Mouse (Mus musculus) Patski (cell line): ENCODE measurements around the gene Alox5ap. TPM values are rescaled to one million over a fixed set of nuclear protein-coding genes. Genes with fewer than 3 reads are reported as not detected.
A peak's percentile ranks its signal among the peaks of the same experiment; 100 is the strongest.

Experiments used
- ATAC-seq: fragments of 100-300 bp; one replicate; pipeline ENCODE4 v1.8.0; 2021
- CTCF ChIA-PET: fragments of 350-600 bp; sonication (Branson Sonifier 250); formaldehyde crosslinking; loops from one replicate; lab custom pipeline; 2022; ENCODE audit warnings: inconsistent platforms; lab: Charles Lee
- POLR2A ChIA-PET: fragments of 350-600 bp; sonication (Branson Sonifier 250); formaldehyde crosslinking; loops from one replicate; lab custom pipeline; 2022; ENCODE audit warnings: antibody characterized with exemption, inconsistent platforms; lab: Charles Lee
- DNase-seq: peaks from one replicate; pipeline ENCODE4 v3.0.0-alpha.2; 2011; ENCODE audit warnings: low read depth, low spot score
- H3K27me3 ChIP-seq: fragments of 371-371 bp; one replicate; pipeline ENCODE4 v1.5.1; 2021
- CTCF ChIP-seq: fragments of 100-300 bp; IDR thresholded peaks from one replicate; pipeline ENCODE4 v1.5.1; 2021
- in situ Hi-C: fragments of 300-500 bp; cut with MboI; formaldehyde crosslinking; loops from 3 replicates; pipeline ENCODE4 v1.11.1; 2018; ENCODE audit warnings: low pct_unique_long_range_greater_than_20kb, mixed read lengths
- polyA plus RNA-seq: library from polyadenylated mRNA; unstranded; gene quantifications from one replicate; pipeline ENCODE4 v1.2.3, GENCODE M21; 2021

Alox5ap gene
- 0.64 TPM for polyA plus RNA-seq

DNA sequence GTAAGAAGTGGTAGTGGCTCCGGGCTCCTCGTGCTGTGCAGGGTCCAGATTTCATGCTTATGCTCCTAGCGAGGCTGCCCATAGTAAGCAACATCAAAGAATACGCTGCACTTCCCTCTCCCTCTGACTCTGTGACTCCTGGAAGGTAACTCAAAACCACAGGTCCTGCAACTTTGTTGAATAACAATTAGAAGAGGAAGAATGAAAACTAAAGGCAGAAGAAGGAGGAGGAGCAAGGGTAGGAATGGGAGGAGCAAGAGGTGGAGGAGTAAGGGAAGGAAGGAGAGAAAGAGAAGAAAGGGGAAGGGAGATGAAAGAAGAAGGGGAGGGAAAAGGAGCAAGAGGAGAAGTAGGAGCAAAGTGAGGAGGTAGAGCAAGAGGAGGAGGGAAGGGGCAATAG, at the start of gene Alox5ap:
Gene Alox5ap, plus strand, starts transcription at position 363 of the 400 bp plus-strand sequence.
- CTCF ChIA-PET: no interaction called here
- DNase-seq (no peak), ATAC-seq (no peak)
- no peaks in the 10 kb centered on the region for H3K27me3 ChIP-seq
- POLR2A ChIA-PET: no interaction called here
- no peak for TF ChIP-seq CTCF
- in situ Hi-C loops: no loop called here

DNA sequence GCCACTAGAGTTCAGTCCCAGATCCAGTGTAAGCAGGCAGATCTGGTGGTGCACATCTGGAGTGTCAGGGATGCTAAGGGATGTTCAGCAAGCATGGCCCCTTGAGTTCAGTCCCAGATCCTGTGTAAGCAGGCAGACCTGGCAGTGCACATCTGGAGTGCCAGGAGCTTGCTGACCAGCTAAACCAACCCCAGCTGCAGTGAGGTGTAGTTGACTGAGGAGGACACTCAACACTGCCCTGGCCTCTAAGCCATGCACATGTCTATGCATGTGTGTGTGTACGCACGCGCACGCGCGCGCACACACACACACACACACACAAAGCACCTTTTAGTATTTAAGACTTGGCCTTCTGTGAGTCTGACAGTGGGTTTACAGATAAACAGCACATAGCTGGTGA, 49.0 kb upstream of the Alox5ap start:
- ChIA-PET POLR2A (no interaction called here), CTCF (no interaction called here)
- TF ChIP-seq CTCF: no peak
- in situ Hi-C loops: no loop called here
- no peaks in the 10 kb centered on the region for H3K27me3 ChIP-seq
- ATAC-seq: no peak
- DNase-seq: no peak

GRCm38 (mm10) chr5:149217524-149218357, 46.8 kb upstream of the Alox5ap start:
- in situ Hi-C loops: no loop called here
- ChIA-PET POLR2A (no interaction called here), CTCF (interaction anchor here (1.3 to 1.5 kb wide), 4 partner anchors 11 to 15 kb away, joined by 3 to 5 read pairs (median 4); no protein-coding TSS in a partner anchor)
- ATAC-seq (no peak), DNase-seq (no peak)
- TF ChIP-seq CTCF: no peak
- no peaks in the 10 kb centered on the region for H3K27me3 ChIP-seq

DNA sequence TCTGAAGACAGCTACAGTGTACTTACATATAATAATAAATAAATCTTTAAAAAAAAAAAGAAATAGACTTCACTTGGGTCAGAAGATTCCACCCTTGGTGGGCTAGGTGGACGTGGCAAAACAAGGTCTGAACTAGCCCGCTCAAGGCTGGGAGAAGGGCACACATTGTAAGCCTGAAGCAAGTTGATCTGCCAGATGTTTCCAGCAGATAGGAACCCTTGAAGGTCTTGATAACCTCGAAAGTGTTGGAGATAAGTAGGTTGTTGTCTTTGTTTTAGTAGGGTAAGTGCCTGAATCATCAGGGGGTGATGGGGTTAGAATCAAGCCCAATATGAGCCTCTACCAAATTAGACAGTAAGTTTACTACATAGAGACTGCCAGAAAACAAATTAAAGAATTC, 45.1 kb upstream of the Alox5ap start:
- no peak for DNase-seq
- no peak for ATAC-seq
- H3K27me3 ChIP-seq: no peaks in the 10 kb centered on the region
- no peak for TF ChIP-seq CTCF
- POLR2A ChIA-PET: no interaction called here
- CTCF ChIA-PET: interaction anchor here (2.2 kb wide), 1 partner anchor 11 kb away, joined by 5 read pairs; no protein-coding TSS in a partner anchor
- in situ Hi-C loops: no loop called here

GRCm38 (mm10) chr5:149221355-149221754, 43.2 kb upstream of the Alox5ap start:
- TF ChIP-seq CTCF: no peak
- ATAC-seq: no peak
- DNase-seq: no peak
- H3K27me3 ChIP-seq: no peaks in the 10 kb centered on the region
- in situ Hi-C loops: no loop called here
- ChIA-PET CTCF (interaction anchor here (2.2 kb wide), 1 partner anchor 13 kb away, joined by 5 read pairs; no protein-coding TSS in a partner anchor), POLR2A (no interaction called here)

DNA sequence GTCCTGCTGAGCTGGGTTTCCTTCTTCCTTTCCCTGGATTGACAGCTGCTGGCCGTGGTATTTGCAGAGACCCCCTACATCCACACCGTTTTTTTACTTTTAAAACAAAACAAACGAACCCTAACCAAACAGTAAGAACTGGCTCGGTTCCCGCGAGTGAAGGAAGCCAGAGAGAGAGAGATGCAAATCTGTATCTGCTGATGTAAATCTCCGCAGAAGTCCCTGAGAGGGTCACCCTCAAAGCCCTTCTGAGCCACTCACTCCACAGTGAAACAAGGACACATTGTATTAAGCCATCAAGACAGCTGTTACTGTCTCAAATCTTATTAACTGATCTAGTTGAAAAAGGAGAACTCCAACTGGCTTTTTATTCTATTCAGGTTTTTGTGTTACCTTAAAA, 39.9 kb upstream of the Alox5ap start:
- no peak for ATAC-seq
- DNase-seq: no peak
- TF ChIP-seq CTCF: no peak
- in situ Hi-C loops: no loop called here
- POLR2A ChIA-PET: no interaction called here
- no peaks in the 10 kb centered on the region for H3K27me3 ChIP-seq
- CTCF ChIA-PET: interaction anchor here (2.7 kb wide), 1 partner anchor 11 kb away, joined by 8 read pairs; no protein-coding TSS in a partner anchor

GRCm38 (mm10) chr5:149228700-149229618, 35.6 kb upstream of the Alox5ap start:
- CTCF ChIA-PET: interaction anchor here (1.7 kb wide), 1 partner anchor 17 kb away, joined by 7 read pairs; no protein-coding TSS in a partner anchor
- no peaks in the 10 kb centered on the region for H3K27me3 ChIP-seq
- ATAC-seq (peak; percentile 99), DNase-seq (peak; percentile 70)
- POLR2A ChIA-PET: interaction anchor here (0.6 to 1.1 kb wide), 2 partner anchors 47 to 523 kb away, joined by 3 to 4 read pairs; no protein-coding TSS in a partner anchor
- in situ Hi-C loops: no loop called here
- TF ChIP-seq CTCF: no peak

- CTCF ChIA-PET: no interaction called here
- TF ChIP-seq CTCF: no peak
- ATAC-seq: no peak
Observed at GRCm38 (mm10) chr5:149229619-149230339, 34.8 kb upstream of the Alox5ap start.

GRCm38 (mm10) chr5:149235002-149235401, 29.6 kb upstream of the Alox5ap start:
- no peaks in the 10 kb centered on the region for H3K27me3 ChIP-seq
- in situ Hi-C loops: no loop called here
- ChIA-PET POLR2A (no interaction called here), CTCF (no interaction called here)
- DNase-seq (no peak), ATAC-seq (no peak)
- TF ChIP-seq CTCF: no peak

More at GRCm38 (mm10) chr5:149229619-149230339, 34.8 kb upstream of the Alox5ap start:
- no peak for DNase-seq
- POLR2A ChIA-PET: interaction anchor here (0.5 to 1.1 kb wide), 2 partner anchors 48 to 1139 kb away, joined by 3 read pairs; no protein-coding TSS in a partner anchor
- H3K27me3 ChIP-seq: no peaks in the 10 kb centered on the region
- in situ Hi-C loops: no loop called here
